Mouse (Mus musculus): ENCODE measurements around the gene Phf12. TPM values are rescaled to one million over a fixed set of nuclear protein-coding genes. Genes with fewer than 3 reads are reported as not detected.

Gene Phf12
- total RNA-seq, 2 experiments from 2014 or later: 43.9 to 52.6 TPM

- DNase-seq (ENCODE audit: low spot score in 2 of 2): no peak
Observed at GRCm38 (mm10) chr11:77968786-77969185, 13.8 kb upstream of the Phf12 start.

GRCm38 (mm10) chr11:77970718-77971117 lies 11.8 kb upstream of the Phf12 start:
- no peak for DNase-seq (ENCODE audit: low spot score in 2 of 2)

- no peak for DNase-seq (ENCODE audit: low spot score in 2 of 2)
Observed at GRCm38 (mm10) chr11:77973520-77973919, 9.0 kb upstream of the Phf12 start.

GRCm38 (mm10) chr11:77974325-77974724 lies 8.2 kb upstream of the Phf12 start:
- no peak for DNase-seq (ENCODE audit: low spot score in 2 of 2)

- DNase-seq (ENCODE audit: low spot score in 2 of 2): no peak
Observed at GRCm38 (mm10) chr11:77975873-77976272, 6.7 kb upstream of the Phf12 start.

- DNase-seq (ENCODE audit: low spot score in 2 of 2): no peak
Observed at GRCm38 (mm10) chr11:77978161-77978560, 4.4 kb upstream of the Phf12 start.

GRCm38 (mm10) chr11:77979221-77979809 lies 3.2 kb upstream of the Phf12 start:
- DNase-seq (ENCODE audit: low spot score in 2 of 2): no peak

- DNase-seq (ENCODE audit: low spot score in 2 of 2): peak; percentile 52 to 68
Observed at GRCm38 (mm10) chr11:77980281-77981204, 2.0 kb upstream of the Phf12 start.

- DNase-seq (ENCODE audit: low spot score in 2 of 2): peak; percentile 93 to 99
Observed at GRCm38 (mm10) chr11:77981609-77982440, 729 bp upstream of the Phf12 start.

GRCm38 (mm10) chr11:77983191-77983936 lies 810 bp downstream of the Phf12 start:
- peak; percentile 45 to 66 for DNase-seq (ENCODE audit: low spot score in 2 of 2)

GRCm38 (mm10) chr11:77983937-77984835 lies 1.6 kb downstream of the Phf12 start:
- peak; percentile 55 to 65 for DNase-seq (ENCODE audit: low spot score in 2 of 2)

- peak in 1 of 2 experiments; percentile 65 for DNase-seq (ENCODE audit: low spot score in 2 of 2)
Observed at GRCm38 (mm10) chr11:77984836-77985231, 2.3 kb downstream of the Phf12 start.

- DNase-seq (ENCODE audit: low spot score in 2 of 2): no peak
Observed at GRCm38 (mm10) chr11:77985541-77986065, 3.0 kb downstream of the Phf12 start.

- DNase-seq (ENCODE audit: low spot score in 2 of 2): no peak
Observed at GRCm38 (mm10) chr11:77989071-77989690, 6.6 kb downstream of the Phf12 start.

- no peak for DNase-seq (ENCODE audit: low spot score in 2 of 2)
Observed at GRCm38 (mm10) chr11:77995556-77995955, 13.0 kb downstream of the Phf12 start.

GRCm38 (mm10) chr11:78006446-78006845 lies 23.9 kb downstream of the Phf12 start:
- DNase-seq (ENCODE audit: low spot score in 2 of 2): no peak

GRCm38 (mm10) chr11:78019676-78020075 lies 37.1 kb downstream of the Phf12 start:
- DNase-seq (ENCODE audit: low spot score in 2 of 2): peak; percentile 66 to 77

- DNase-seq (ENCODE audit: low spot score in 2 of 2): no peak
Observed at GRCm38 (mm10) chr11:78023607-78024006, 41.1 kb downstream of the Phf12 start.

GRCm38 (mm10) chr11:78029240-78029639 lies 46.7 kb downstream of the Phf12 start:
- no peak for DNase-seq (ENCODE audit: low spot score in 2 of 2)

All from layer of hippocampus, postnatal 14 days (tissue).